Mouse (Mus musculus): ENCODE results near the gene Zdhhc6.

DNA sequence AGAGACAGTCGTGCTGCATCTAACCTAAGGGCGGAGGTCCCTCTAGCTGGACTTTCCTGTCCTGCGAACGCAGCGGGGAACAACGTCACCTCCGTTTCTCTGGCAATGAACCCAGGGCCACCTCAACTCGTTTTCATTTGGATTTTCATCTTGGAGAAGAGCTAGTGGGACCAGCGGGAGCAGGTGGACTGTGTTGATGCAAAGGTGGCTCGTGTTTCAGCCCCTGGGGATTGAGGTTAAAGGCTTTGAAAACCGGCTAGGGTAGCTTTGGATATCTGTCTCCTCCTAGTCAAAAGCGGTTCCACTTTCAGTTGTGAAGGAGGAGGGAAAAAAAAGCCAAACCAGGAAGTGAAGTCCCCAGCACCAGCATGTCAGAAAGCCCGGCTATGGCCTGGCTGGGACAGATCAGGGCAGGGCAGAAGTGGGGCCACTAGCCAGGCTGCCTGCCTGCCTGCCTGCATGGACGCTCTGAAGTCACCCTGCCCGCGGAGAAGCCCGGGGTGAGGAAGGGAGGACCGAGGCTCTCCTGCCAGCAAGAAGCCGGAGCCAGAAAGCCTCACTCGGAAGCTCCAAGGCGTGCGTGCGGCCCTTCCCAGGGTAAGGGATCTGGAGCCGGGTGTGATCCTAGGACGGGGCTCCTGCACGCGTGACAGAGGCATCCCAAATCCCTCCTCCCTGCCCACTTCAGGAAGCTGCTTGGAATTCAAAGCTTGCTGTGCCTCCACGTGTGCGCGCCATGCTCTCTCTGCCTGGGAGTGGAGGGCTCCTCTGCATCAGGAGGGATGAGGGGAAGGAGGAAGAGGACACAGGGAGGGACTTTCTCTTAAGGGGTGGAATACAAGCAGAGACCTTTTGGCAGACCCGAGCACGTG, 62.0 kb downstream of the Zdhhc6 start:
- TF ChIP-seq CTCF (IDR thresholded peaks at IDR 0.05; ENCODE audit: low read depth, low read length) (no peak), POLR2AphosphoS5 (IDR thresholded peaks at IDR 0.05; ENCODE audit: insufficient replicate concordance, low read depth, low read length) (no peak; the same call in 1 of the 2 replicates), GATA1 (IDR thresholded peaks at IDR 0.05; ENCODE audit: borderline replicate concordance, low read length) (no peak)
